Mouse (Mus musculus): ENCODE results near the gene Caskin1. TPM values are rescaled to one million over a fixed set of nuclear protein-coding genes. Genes with fewer than 3 reads are reported as not detected.

Gene Caskin1
- 0.39 TPM for polyA plus RNA-seq (2017; shearing (Covaris generic))

GRCm38 (mm10) chr17:24488186-24488661 is at the start of gene Caskin1:
Gene Caskin1 (plus strand): TSS chr17:24488601.

DNA sequence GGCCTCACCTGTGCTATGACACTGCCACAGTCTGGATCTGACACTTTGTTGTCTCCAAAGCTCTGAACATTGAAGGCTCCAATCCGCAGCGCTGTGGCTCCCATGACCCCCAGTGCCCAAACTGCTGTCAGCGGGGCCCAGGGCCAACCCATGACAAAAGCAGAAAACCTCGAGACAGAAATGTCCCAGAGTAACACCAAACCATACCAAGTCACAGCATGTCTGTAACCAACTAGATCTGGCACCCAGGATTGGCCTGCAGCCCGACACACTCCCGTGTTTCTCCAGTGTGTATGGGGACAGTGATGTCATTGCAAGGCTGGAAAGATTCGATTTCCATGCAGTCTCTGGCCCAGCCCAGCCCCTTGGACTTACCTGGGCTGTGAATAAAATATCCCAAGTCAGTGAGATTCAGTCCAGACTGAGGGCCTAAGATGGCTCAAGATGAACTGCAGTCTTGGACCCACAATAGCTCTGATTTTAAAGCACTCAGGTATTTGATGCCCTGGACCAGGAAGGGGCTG is 45.7 kb upstream of the Caskin1 start, which contains the start of gene Dnase1l2:
Dnase1l2 (minus strand) TSS at position 474 of the 524 bp plus-strand sequence.

DNA sequence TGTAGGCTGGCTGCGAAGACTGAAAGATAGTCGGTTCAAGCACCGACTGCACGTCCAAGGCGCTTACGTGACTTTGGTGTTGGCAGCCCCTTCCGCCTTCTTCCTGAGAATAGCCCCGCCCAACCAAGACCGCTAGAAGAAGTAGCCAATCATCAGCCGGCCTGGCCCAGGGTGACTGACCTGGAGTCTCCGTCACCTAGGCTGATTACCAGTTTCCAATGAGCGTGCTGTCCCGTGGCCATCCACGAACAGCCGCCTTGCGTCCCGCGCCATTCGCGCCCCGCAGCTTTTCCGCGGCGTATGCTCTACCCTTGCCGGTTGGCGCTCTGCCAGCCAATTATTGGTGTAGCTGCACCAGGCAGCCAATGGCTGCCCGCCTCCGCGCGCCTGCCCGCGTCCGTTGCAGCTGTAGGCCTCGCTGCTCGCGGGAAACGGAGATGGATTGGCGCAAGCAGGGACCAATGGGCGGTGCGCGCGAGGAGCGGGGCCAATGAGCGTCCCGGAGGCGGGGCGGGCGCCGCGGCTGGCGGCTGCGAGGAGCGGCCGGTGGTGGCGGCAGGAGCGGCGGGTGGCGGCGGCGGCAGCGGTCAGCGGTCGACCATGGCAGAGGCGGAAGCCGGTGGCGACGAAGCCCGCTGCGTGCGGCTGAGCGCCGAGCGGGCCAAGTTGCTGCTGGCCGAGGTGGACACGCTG is 18.3 kb upstream of the Caskin1 start, which contains the start of the genes E4f1 and Pgp:
E4f1 (minus strand) TSS at position 404 of the 693 bp plus-strand sequence.
Pgp (plus strand) TSS at position 483 of the 693 bp plus-strand sequence.

GRCm38 (mm10) chr17:24473612-24474275 is 14.7 kb upstream of the Caskin1 start, which contains the start of gene Bricd5:
Gene Bricd5 (plus strand): TSS chr17:24473884.

DNA sequence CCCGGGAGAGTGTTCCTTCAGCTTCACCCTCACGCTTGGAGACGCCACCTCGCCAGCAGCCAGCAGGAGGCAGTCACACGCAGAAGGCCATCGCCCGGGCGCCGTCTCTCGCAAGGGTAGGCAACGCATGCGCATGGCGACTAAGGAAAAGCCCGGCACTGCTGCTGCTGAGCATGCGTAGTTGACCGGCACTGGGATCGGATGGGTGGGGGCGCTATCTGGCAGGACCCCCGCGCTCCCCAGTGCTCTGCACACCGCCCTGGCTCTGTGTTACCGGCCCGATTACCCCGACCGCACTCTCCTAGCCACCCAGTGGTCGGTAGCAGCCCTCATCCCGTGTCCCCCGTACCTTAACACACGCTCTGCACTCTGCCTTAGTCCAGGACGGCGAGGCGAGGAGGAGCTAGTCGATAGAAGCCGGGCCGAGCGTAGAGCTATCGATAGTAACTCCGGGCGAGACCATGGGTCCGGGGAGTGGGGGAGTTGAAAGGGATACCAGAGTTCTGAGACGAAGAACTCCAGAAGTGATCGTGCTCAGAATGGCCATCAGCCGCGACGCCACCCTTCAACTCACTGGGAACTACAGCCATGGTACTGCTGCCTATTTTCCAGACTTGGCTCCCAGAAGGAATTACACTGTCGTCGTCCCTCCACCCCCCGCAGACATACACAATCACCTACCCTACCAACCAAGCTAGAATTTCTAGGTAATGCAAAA is 9.6 kb upstream of the Caskin1 start, which contains the start of gene Mlst8:
Mlst8 (minus strand) TSS at position 416 of the 718 bp plus-strand sequence.

GRCm38 (mm10) chr17:24527723-24528559 is 39.5 kb downstream of the Caskin1 start, which contains the start of gene Traf7:
Gene Traf7 (minus strand): TSS chr17:24527938.

DNA sequence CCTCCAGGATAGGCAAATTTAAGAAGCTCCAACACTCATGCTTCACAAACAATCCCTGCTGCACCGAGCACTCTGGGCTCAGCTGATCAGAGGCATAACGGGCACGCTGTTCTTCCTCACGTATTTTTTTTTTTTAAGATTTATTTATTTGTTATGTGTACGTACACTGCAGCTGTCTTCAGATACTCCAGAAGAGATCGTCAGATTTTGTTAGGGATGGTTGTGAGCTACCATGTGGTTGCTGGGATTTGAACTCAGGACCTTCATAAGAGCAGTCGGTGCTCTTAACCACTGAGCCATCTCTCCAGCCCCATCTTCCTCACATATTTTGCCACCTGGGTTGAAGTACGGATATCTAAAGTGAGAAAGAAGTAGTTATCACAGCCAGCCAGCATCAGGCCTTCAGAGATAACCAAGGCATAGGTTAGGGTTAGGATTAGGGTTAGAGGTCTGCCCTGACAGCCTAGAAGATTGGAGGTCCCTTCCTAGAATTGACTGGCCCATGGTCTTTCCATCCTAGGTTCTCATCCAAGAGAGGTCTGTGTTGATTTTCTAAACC is 45.8 kb downstream of the Caskin1 start, which contains the start of gene Rab26:
Rab26 (minus strand) TSS at position 51 of the 559 bp plus-strand sequence.

DNA sequence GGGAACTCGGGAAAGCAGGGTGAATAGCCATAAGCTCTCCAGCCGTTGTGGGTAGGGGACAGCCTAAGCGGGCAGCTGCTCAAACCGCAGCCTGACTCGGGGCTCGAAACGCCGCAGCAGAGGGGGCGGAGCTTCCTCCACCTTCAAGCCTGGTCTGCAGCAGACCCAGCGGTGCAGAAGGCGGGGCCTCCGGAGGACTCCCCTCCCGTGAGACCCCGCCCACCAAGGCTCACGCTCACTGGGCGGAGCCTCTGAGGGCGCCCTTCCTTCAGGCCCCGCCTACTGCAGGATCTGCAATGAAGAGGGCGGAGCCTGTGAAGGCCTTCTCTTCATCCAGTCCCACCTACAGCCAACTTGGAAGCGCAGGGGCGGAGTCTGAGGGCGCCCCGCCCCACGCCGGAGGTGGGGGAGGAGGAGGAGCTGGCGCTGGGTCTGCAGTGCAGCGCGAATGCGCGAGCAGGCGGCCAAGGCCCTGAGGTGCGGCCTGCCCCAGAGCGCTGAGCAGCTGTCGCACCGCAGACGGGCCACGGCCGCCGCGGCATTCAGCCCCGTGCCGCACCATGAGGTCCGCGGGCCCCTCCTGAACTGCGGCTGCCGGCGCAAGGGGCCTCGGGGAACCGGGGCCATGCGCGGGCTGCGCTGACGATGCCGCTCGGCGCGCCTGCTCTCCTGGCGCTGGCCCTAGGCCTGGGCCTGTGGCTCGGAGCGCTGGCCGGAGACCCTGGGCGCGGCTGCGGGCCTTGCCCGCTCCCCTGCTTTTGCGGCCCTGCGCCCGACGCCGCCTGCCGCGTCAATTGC is 61.4 kb downstream of the Caskin1 start, which contains the start of gene Pkd1:
Pkd1 (plus strand) TSS at position 217 of the 798 bp plus-strand sequence.

Other genes starting within 250 kb of the Caskin1 start
- 1.4 TPM for gene Ccnf, start 237.1 kb upstream of the Caskin1 start, polyA plus RNA-seq (2017; shearing (Covaris generic))
- gene Abca17, start 137.5 kb upstream of the Caskin1 start, polyA plus RNA-seq (2017; shearing (Covaris generic)), result 0.46 TPM
- 18.0 TPM for gene Abca3, start 136.7 kb upstream of the Caskin1 start, polyA plus RNA-seq (2017; shearing (Covaris generic))
- gene Rnps1, start 74.0 kb upstream of the Caskin1 start, polyA plus RNA-seq (2017; shearing (Covaris generic)), result 197 TPM
- gene Eci1, start 62.0 kb upstream of the Caskin1 start, polyA plus RNA-seq (2017; shearing (Covaris generic)), result 57.8 TPM
- gene Dnase1l2, start 45.5 kb upstream of the Caskin1 start, polyA plus RNA-seq (2017; shearing (Covaris generic)), result 2.1 TPM
- gene E4f1, start 18.3 kb upstream of the Caskin1 start, polyA plus RNA-seq (2017; shearing (Covaris generic)), result 118 TPM
- gene Pgp, start 18.2 kb upstream of the Caskin1 start, polyA plus RNA-seq (2017; shearing (Covaris generic)), result 14.9 TPM
- 0.74 TPM for gene Bricd5, start 14.7 kb upstream of the Caskin1 start, polyA plus RNA-seq (2017; shearing (Covaris generic))
- 18.7 TPM for gene Mlst8, start 9.5 kb upstream of the Caskin1 start, polyA plus RNA-seq (2017; shearing (Covaris generic))
- gene Traf7, start 39.3 kb downstream of the Caskin1 start, polyA plus RNA-seq (2017; shearing (Covaris generic)), result 57.3 TPM
- gene Rab26, start 45.6 kb downstream of the Caskin1 start, polyA plus RNA-seq (2017; shearing (Covaris generic)), result 2.1 TPM
- gene Pkd1, start 61.2 kb downstream of the Caskin1 start, polyA plus RNA-seq (2017; shearing (Covaris generic)), result 41.2 TPM
- gene Tsc2, start 144.0 kb downstream of the Caskin1 start, polyA plus RNA-seq (2017; shearing (Covaris generic)), result 34.6 TPM
- gene Nthl1, start 144.1 kb downstream of the Caskin1 start, polyA plus RNA-seq (2017; shearing (Covaris generic)), result 3.4 TPM
- not detected for gene Slc9a3r2, start 161.7 kb downstream of the Caskin1 start, polyA plus RNA-seq (2017; shearing (Covaris generic))
- not detected for gene Npw, start 169.9 kb downstream of the Caskin1 start, polyA plus RNA-seq (2017; shearing (Covaris generic))
- 17.8 TPM for gene Zfp598, start 181.1 kb downstream of the Caskin1 start, polyA plus RNA-seq (2017; shearing (Covaris generic))
- gene Syngr3, start 201.4 kb downstream of the Caskin1 start, polyA plus RNA-seq (2017; shearing (Covaris generic)), result 1.9 TPM
- gene Gfer, start 207.6 kb downstream of the Caskin1 start, polyA plus RNA-seq (2017; shearing (Covaris generic)), result 27.8 TPM
- gene Noxo1, start 207.6 kb downstream of the Caskin1 start, polyA plus RNA-seq (2017; shearing (Covaris generic)), result 2.1 TPM
- 45.0 TPM for gene Tbl3, start 219.1 kb downstream of the Caskin1 start, polyA plus RNA-seq (2017; shearing (Covaris generic))
- gene Rnf151, start 229.5 kb downstream of the Caskin1 start, polyA plus RNA-seq (2017; shearing (Covaris generic)), result not detected
- gene Rps2, start 229.5 kb downstream of the Caskin1 start, polyA plus RNA-seq (2017; shearing (Covaris generic)), result 933 TPM
- gene Ndufb10, start 235.9 kb downstream of the Caskin1 start, polyA plus RNA-seq (2017; shearing (Covaris generic)), result 150 TPM
- gene Rpl3l, start 239.2 kb downstream of the Caskin1 start, polyA plus RNA-seq (2017; shearing (Covaris generic)), result not detected
- gene Msrb1, start 248.0 kb downstream of the Caskin1 start, polyA plus RNA-seq (2017; shearing (Covaris generic)), result 9.2 TPM